Mouse (Mus musculus): ENCODE data around the gene Nr2f2.

Nr2f2 gene

DNA sequence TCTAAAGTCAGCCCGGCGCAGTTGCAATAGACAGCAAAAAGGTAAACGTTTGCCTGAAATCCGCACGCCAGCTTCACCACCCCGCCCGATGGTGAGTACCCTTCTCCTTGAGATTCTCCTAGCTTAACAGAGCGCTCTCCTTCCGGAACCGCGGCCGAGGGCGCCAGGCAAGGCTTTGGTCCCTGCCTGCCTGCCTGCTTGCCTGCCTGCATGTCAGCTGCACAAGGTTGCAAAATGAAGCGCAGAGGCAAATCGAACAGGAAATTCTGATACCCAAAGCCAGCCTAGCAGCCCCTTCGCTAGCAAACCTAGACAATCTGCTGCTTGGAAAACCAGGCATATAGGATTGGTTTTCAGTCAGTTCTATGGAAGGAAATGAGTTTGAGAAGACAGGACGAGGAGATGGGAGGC lies 1.1 kb downstream of the Nr2f2 start:
- peak in 1 of 2 experiments; percentile 53 for DNase-seq (ENCODE audit: low spot score in 2 of 2)

DNA sequence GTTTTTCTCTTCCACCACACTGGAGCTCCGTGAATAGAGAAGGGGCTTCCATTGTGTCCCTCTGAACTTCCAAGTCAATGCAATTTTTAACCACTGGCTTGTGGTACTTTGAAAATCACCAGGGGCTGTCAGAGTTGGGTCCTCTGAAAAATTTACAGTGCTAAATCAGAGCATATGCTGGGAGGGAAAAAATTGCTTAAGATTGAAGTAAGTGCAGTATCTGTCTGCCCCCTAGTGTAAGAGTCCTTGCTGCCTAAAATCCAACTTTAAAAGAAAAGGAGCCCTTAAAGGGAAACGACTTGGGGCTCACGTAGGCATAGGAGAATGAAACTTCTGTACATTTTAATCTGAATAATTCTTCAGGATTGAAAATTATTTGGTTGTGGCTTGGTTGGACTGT lies 1.7 kb downstream of the Nr2f2 start:
- DNase-seq (ENCODE audit: low spot score in 2 of 2): peak in 1 of 2 experiments; percentile 34

DNA sequence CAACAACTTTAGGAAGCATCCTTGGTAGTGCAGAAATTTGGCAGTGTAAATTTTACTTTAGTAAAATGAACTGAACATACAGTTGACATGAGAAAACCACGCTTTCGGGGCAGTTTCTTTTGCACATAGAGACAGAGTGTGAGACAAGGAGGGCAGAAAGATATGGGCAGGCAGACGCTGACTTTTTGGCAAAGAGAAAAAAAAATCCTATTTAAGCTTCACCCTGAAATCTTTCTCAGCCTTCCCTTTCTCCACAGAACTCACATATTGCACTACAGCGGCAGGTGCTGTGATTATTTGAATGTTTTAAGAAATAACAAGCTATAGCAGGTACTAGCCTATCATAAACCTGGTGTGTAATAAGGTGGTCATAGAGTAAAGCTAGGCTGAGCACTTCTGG lies 3.2 kb downstream of the Nr2f2 start:
- DNase-seq (ENCODE audit: low spot score in 2 of 2): no peak

- peak in 1 of 2 experiments; percentile 23 for DNase-seq (ENCODE audit: low spot score in 2 of 2)
These were observed 3.9 kb downstream of the Nr2f2 start for GRCm38 (mm10) chr7:70362526-70363170.

DNA sequence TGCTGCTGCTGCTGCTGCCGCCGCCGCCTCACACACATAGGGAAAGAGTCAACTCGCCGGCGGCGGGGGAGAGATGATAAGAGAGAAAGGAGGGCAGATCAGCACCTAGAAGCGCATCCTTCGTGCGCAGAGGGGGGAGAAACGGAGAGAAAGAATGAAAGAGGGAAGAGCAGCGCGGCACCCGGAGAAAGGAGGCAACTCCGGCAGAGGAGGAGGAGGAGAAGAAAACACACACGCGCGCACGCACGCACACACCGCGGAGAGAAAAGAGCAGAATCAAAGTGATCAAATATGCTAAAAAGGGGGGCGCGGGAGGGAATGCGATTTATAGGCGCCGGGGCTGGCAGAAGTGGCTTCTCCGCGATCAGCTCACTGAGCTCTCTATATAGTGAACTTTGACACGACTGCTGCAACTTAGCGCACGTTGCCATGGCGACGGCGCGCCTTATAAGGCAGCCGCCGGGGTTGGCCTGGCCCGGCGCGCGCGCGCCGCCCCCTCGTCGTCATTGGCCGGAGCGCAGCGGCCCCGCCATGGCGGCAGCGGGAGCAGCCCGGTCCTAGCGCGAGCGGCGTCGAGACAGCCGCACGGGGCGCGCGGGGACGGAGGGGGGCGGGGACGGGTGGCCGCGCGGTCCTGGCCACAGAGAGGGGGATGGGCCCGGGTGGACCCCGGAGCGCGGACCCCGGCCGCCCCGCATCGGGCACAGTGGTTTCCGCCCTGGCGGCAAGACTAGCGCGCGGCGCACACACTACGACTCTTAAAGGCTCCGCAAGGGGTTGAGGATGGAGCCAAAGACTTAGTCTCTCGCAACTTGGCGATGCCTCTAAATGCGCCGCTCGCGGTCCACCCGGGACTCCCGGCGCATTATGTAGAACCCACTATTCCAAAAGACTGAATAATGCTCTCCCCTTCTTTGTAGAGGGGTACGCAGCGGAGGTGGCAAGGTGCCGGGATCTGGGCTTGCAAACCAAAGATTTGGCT lies 4.9 kb downstream of the Nr2f2 start:
- DNase-seq (ENCODE audit: low spot score in 2 of 2): peak; percentile 79 to 89

DNA sequence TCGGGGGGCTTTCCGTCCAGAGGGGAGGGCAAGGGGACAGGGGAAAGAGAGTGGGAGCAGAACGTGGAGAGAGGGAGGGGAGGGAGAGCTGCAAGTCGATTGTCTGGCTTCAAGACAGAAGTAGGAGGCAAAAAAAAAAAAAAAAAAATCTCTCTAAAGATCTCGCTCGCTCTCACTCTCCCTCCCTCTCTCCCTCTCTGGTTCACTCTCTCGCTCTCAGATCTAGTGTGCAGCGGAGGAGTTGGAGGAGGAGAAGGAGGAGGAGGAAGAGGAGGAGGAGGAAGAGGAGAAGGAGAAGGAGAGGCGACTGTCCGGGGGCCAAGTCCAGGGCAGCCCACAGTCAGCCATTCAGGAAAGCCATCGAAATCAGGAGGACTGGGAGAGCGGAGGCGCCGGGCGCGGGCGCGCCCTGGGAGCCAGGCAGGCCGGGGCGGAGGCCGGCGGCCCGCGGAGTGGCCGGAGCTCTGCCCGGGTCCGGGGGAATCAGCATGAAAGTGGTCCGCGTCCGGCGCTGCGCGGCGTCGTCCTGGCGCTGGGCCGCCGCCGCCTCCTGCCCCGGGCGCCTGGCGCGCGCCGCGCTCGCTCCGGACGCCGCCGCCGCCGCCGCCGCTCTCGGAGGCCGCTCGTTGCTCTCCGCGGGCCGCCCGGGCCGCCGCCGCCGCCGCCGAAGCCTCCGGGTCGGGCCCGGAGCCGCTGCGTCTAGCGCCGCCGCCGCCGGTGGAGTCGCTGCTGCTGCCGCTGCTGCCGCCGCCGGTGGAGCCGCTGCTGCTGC lies 5.7 kb downstream of the Nr2f2 start:
- peak in 1 of 2 experiments; percentile 20 for DNase-seq (ENCODE audit: low spot score in 2 of 2)

DNA sequence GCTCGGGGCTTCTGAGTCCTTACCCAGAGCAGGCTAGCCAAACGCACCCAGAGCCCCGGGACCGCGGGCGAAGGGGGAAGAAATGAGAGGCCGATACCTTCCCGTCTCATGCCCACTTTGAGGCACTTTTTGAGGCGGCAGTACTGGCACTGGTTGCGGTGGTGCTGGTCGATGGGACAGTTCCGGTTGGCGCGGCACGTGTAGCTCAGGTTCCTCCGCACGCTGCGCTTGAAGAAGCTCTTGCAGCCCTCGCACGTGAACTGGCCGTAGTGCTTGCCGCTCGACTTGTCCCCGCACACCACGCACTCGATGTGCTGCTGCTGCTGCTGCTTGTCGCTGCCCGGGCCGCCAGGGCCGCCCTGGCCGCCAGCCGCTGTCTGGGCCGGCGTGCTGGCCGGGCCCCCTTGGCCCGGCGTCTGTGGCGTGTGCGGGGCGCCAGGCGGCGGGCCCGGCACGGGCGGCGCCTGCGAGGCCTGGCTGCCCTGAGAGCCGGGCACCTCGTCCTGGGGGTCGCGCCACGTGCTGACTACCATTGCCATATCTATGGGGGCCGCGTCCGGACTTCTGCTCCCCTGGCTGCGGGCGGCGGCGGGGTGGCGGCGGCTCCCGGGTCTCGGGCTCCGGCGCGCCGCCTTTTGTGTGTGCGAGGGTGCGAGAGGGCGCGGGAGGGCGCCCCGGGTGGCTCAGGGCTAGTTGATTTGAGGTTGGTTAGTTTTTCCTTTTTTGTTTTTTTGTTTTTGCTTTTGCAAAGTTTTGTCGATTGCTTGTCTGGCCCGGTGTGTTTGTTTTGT lies 6.5 kb downstream of the Nr2f2 start:
- DNase-seq (ENCODE audit: low spot score in 2 of 2): peak in 1 of 2 experiments; percentile 28

- peak in 1 of 2 experiments; percentile 64 for DNase-seq (ENCODE audit: low spot score in 2 of 2)
These were observed 7.5 kb downstream of the Nr2f2 start for GRCm38 (mm10) chr7:70358848-70359591.

DNA sequence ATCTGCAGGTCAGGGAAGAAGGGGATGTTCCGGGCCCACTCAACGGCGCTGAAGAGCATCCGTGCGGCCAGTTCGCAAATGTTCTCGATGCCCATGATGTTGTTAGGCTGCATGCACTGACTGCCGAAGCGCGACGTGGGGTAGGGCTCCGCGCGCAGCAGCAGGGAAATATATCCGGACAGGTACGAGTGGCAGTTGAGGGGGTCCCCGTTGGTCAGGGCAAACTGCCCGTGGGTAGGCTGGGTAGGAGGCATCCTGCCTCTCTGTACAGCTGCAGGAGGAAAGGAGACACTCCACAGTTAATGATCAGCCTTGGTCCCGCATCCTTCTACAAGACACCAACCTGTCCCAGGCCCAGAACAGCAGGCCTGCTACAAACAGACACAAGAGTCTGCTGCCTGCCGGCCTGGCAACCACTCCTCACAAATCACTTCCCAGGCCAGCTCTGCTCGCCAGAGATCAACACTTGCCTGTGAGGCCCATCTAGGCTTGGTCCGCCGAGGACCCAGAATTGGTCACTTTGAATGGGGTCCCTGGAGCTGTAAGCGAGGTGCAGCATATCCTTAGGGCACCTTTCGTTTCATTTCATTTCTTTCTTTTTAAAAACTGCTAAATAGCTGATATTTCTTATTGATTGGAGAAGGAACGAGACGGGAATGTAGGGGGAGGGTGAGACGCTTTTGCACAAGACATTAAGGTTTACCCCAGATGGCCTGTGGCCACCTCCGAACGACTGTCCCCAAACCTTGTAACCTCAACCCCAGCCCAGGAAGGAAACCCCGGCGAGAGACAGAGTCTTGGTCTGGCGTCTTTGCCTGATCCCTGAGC lies 8.3 kb downstream of the Nr2f2 start:
- peak; percentile 9 to 37 for DNase-seq (ENCODE audit: low spot score in 2 of 2)

DNA sequence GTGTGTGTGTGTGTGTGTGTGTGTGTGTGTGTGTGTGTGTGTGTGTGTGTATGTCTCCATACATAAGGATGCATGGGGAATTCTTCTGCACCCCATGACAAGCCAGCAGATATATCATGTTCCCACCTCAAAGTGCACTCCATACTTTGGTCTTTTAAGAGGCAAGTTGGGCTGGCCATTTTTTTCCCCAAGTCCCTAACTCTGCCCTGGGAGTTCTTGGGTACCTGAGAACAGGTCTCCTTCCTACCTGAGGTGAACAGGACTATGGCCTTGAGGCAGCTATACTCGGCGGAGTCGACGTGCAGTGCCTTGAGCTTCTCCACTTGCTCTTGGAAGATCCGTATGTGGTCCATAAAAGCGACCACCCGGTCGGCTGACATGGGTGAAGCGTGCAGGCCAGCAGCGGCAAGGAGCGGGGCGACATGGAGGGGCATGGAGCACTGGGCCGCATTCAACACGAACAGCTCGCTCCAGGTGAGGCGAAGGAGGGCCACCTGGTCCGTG lies 9.0 kb downstream of the Nr2f2 start:
- peak in 1 of 2 experiments; percentile 5 for DNase-seq (ENCODE audit: low spot score in 2 of 2)

- DNase-seq (ENCODE audit: low spot score in 2 of 2): peak in 1 of 2 experiments; percentile 4
These were observed 9.6 kb downstream of the Nr2f2 start for GRCm38 (mm10) chr7:70356691-70357515.

- DNase-seq (ENCODE audit: low spot score in 2 of 2): peak in 1 of 2 experiments; percentile 1
These were observed 10.6 kb downstream of the Nr2f2 start for GRCm38 (mm10) chr7:70355691-70356568.

DNA sequence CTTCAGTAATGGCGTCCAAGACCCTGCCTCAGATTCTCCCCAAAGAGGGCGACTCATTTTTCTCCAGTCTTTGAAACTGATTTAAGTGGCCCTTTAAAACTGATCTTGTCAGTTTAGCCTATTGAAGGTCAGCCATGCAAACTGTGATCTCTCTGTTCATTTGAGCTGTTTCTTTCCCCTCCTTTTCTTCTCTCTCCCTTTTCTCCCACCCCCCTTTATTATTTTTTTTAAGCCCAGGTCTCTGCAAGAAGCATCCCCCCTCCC lies 11.2 kb downstream of the Nr2f2 start:
- DNase-seq (ENCODE audit: low spot score in 2 of 2): no peak

DNA sequence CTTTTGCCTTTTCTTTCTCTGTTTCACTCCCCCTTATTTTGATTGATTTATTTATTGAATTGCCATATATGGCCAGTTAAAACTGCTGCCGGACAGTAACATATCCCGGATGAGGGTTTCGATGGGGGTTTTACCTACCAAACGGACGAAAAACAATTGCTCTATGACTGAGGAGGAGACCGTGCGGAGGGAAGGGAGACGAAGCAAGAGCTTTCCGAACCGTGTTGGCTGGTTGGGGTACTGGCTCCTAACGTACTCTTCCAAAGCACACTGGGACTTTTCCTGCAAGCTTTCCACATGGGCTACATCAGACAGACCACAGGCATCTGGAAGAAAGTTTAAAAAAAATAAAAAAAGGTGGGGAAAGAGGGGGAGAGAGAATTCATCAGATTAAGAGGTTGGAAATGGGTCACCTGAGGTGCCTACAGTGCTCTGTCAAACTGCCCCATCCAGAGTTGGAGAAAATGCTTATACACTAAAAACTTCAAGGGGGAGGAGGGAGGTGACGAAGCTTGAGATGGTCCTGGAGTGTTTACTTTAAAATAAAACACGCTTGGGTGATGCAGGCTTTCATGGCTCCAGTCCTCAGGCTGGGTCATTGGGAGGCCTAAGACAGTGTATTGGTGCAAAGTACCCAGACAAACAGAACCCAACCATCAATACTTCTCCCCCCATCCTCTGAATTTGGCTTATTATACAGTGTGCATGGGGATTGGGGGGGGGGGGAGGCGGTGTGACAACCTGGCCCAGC lies 11.8 kb downstream of the Nr2f2 start:
- DNase-seq (ENCODE audit: low spot score in 2 of 2): peak in 1 of 2 experiments; percentile 4

- DNase-seq (ENCODE audit: low spot score in 2 of 2): peak in 1 of 2 experiments; percentile 2
These were observed 13.4 kb downstream of the Nr2f2 start for GRCm38 (mm10) chr7:70353151-70353550.

- DNase-seq (ENCODE audit: low spot score in 2 of 2): no peak
These were observed 13.9 kb downstream of the Nr2f2 start for GRCm38 (mm10) chr7:70352617-70353016.

All from right cerebral cortex, adult 2 months (tissue).